Mouse (Mus musculus) monocyte, adult 59 days (primary cell): ENCODE measurements around the gene Gm15107. TPM values are rescaled to one million over a fixed set of nuclear protein-coding genes. Genes with fewer than 3 reads are reported as not detected.

Source experiments
- total RNA-seq, 2 experiments: library from RNA; stranded (reverse); gene quantifications; one replicate each; pipeline ENCODE4 v1.2.4; 2023

Gene Gm15107
- not detected for total RNA-seq

GRCm38 (mm10) chrX:148180424-148180823 is at the start of gene Gm15107:
Gene Gm15107 (plus strand): TSS chrX:148180724.

Other genes starting within 250 kb of the Gm15107 start
- gene Gm15080, start 187.7 kb upstream of the Gm15107 start, total RNA-seq, result not detected